Mouse (Mus musculus) embryonic fibroblast, embryonic 13.5 days (primary cell): ENCODE data around the gene Snapc1.

Experiments
- CTCF ChIP-seq: IDR thresholded peaks from 2 replicates; pipeline ENCODE4 v1.5.1; 2011; ENCODE audit warnings: mild to moderate bottlenecking, control low read depth, low read length, moderate library complexity, borderline replicate concordance; ENCODE audit not compliant: insufficient read depth
- POLR2A ChIP-seq: IDR thresholded peaks from 2 replicates; pipeline ENCODE4 v1.6.1; 2011; ENCODE audit warnings: low read depth, mild to moderate bottlenecking, control low read depth, low read length, moderate library complexity

- TF ChIP-seq CTCF: no peak
- TF ChIP-seq POLR2A: no peak
Observed at GRCm38 (mm10) chr12:74002449-74002848, 38.2 kb downstream of the Snapc1 start.
